Mouse (Mus musculus) embryonic fibroblast, embryonic 13.5 days (primary cell): ENCODE data around the gene Sardh. TPM values are rescaled to one million over a fixed set of nuclear protein-coding genes. Genes with fewer than 3 reads are reported as not detected.

ENCODE experiments used
- H3K27ac ChIP-seq: 2 replicates; pipeline ENCODE4 v1.5.1; 2012; ENCODE audit warnings: low read length, control low read depth, inconsistent platforms; ENCODE audit not compliant: insufficient read depth
- H3K4me1 ChIP-seq: 2 replicates; pipeline ENCODE4 v1.6.1; 2011; ENCODE audit warnings: low read length; ENCODE audit not compliant: control insufficient read depth, insufficient read depth
- H3K4me3 ChIP-seq: 2 replicates; pipeline ENCODE4 v1.5.1; 2011; ENCODE audit warnings: mild to moderate bottlenecking, control low read depth, low read length; ENCODE audit not compliant: insufficient read depth
- CTCF ChIP-seq: IDR thresholded peaks from 2 replicates; pipeline ENCODE4 v1.5.1; 2011; ENCODE audit warnings: mild to moderate bottlenecking, control low read depth, low read length, moderate library complexity, borderline replicate concordance; ENCODE audit not compliant: insufficient read depth
- POLR2A ChIP-seq: IDR thresholded peaks from 2 replicates; pipeline ENCODE4 v1.6.1; 2011; ENCODE audit warnings: low read depth, mild to moderate bottlenecking, control low read depth, low read length, moderate library complexity
- polyA plus RNA-seq: library from polyadenylated mRNA; stranded (reverse); fragments of >200 nt; gene quantifications from 2 replicates; pipeline ENCODE4 v1.2.4, GENCODE M21; 2011; ENCODE audit warnings: low read depth; ENCODE audit not compliant: missing spikeins, insufficient read length

The Sardh gene
- polyA plus RNA-seq, 1 experiment, result 17.5 TPM

GRCm38 (mm10) chr2:27229481-27230105, 18.5 kb downstream of the Sardh start:
- H3K27ac ChIP-seq, result no peak overlapping the region
- no peak overlapping the region for H3K4me3 ChIP-seq
- peaks cover 7% of the 10 kb centered on the region; the same call in 1 of the 2 replicates for H3K4me1 ChIP-seq
- TF ChIP-seq CTCF, result no peak
- no peak for TF ChIP-seq POLR2A

- Histone ChIP-seq H3K4me1 (peaks cover 7% of the 10 kb centered on the region; the same call in 1 of the 2 replicates), H3K4me3 (no peak overlapping the region), H3K27ac (no peak overlapping the region)
- no peak for TF ChIP-seq CTCF
- no peak for TF ChIP-seq POLR2A
Measured at GRCm38 (mm10) chr2:27228809-27229480, 19.2 kb downstream of the Sardh start.

GRCm38 (mm10) chr2:27226572-27226971, 21.6 kb downstream of the Sardh start:
- no peak for TF ChIP-seq CTCF
- TF ChIP-seq POLR2A, result no peak

GRCm38 (mm10) chr2:27223012-27223421, 25.1 kb downstream of the Sardh start:
- TF ChIP-seq CTCF (no peak), POLR2A (no peak)
- H3K4me3 ChIP-seq, result no peak overlapping the region
- no peaks in the 10 kb centered on the region for H3K4me1 ChIP-seq
- no peak overlapping the region for H3K27ac ChIP-seq

More at GRCm38 (mm10) chr2:27226572-27226971, 21.6 kb downstream of the Sardh start:
- Histone ChIP-seq H3K27ac (no peak overlapping the region), H3K4me3 (no peak overlapping the region), H3K4me1 (no peaks in the 10 kb centered on the region)

- Histone ChIP-seq H3K4me3 (no peak overlapping the region), H3K4me1 (no peaks in the 10 kb centered on the region), H3K27ac (no peak overlapping the region)
- TF ChIP-seq CTCF (no peak), POLR2A (no peak)
Measured at GRCm38 (mm10) chr2:27218569-27218968, 29.6 kb downstream of the Sardh start.

- Histone ChIP-seq H3K4me1 (no peaks in the 10 kb centered on the region), H3K4me3 (no peak overlapping the region), H3K27ac (no peak overlapping the region)
- TF ChIP-seq CTCF (no peak), POLR2A (no peak)
Measured at GRCm38 (mm10) chr2:27218121-27218544, 30.0 kb downstream of the Sardh start.

GRCm38 (mm10) chr2:27215537-27215936, 32.6 kb downstream of the Sardh start:
- no peaks in the 10 kb centered on the region for H3K4me1 ChIP-seq
- TF ChIP-seq POLR2A, result no peak
- TF ChIP-seq CTCF, result no peak
- no peak overlapping the region for H3K4me3 ChIP-seq
- no peak overlapping the region for H3K27ac ChIP-seq

GRCm38 (mm10) chr2:27211966-27212893, 35.9 kb downstream of the Sardh start:
- TF ChIP-seq POLR2A, result no peak
- no peak for TF ChIP-seq CTCF
- Histone ChIP-seq H3K4me3 (no peak overlapping the region), H3K27ac (no peak overlapping the region), H3K4me1 (no peaks in the 10 kb centered on the region)

- Histone ChIP-seq H3K4me1 (no peaks in the 10 kb centered on the region), H3K27ac (no peak overlapping the region), H3K4me3 (no peak overlapping the region)
- TF ChIP-seq POLR2A (no peak), CTCF (no peak)
Measured at GRCm38 (mm10) chr2:27210676-27211210, 37.4 kb downstream of the Sardh start.

- no peak for TF ChIP-seq CTCF
- no peak for TF ChIP-seq POLR2A
- Histone ChIP-seq H3K4me3 (no peak overlapping the region), H3K27ac (no peak overlapping the region), H3K4me1 (no peaks in the 10 kb centered on the region)
Measured at GRCm38 (mm10) chr2:27210255-27210654, 37.9 kb downstream of the Sardh start.
